Mouse (Mus musculus) cortical plate, adult 2 months (tissue): ENCODE results near the gene Dzip1.

Source experiments
- CTCF ChIP-seq: fragments of 200-500 bp; IDR thresholded peaks from 2 replicates; pipeline ENCODE4 v1.5.1; 2011; ENCODE audit warnings: mild to moderate bottlenecking, control low read depth, low read length; ENCODE audit not compliant: insufficient read depth; ENCODE audit errors: extremely low read depth
- POLR2A ChIP-seq: fragments of 200-500 bp; IDR thresholded peaks from 2 replicates; pipeline ENCODE4 v1.6.1; 2011; ENCODE audit warnings: mild to moderate bottlenecking, low read length, control low read depth; ENCODE audit not compliant: insufficient read depth; ENCODE audit errors: extremely low read depth

- no peak for TF ChIP-seq POLR2A
- TF ChIP-seq CTCF: no peak
These were observed 78.4 kb downstream of the Dzip1 start for GRCm38 (mm10) chr14:118846834-118847233.
